29 mouse cellular contexts compared by ENCODE assay signal in genomic region chr4:45156433-45156832, GRCm38 (mm10). TPM values are rescaled to one million over a fixed set of nuclear protein-coding genes. Genes with fewer than 3 reads are reported as not detected.
"Had no signal": no experiment of that assay in that cellular context is flagged by ENCODE, and none has a peak within 500 bp of the region (broad histone marks: within the 10 kb centered on the region; RNA-seq: fewer than 3 reads in every experiment).

No protein-coding gene starts in this region.

- ATAC-seq: forebrain, postnatal 0 days; hindbrain, embryonic 16.5 days; inflammation-experienced regulatory T-cells, adult 6 months; intestine, embryonic 15.5 days; intestine, postnatal 0 days; liver, embryonic 12.5 days had no signal

- H3K36me3 ChIP-seq: hindbrain, embryonic 10.5 days; hindbrain, embryonic 12.5 days; intestine, embryonic 15.5 days; kidney, embryonic 15.5 days; limb, embryonic 13.5 days; limb, embryonic 15.5 days; liver, embryonic 12.5 days had no signal

- H3K27me3 ChIP-seq: hindbrain, embryonic 12.5 days; intestine, embryonic 15.5 days; kidney, embryonic 15.5 days; limb, embryonic 13.5 days; limb, embryonic 15.5 days; liver, embryonic 12.5 days had no signal

- DNase-seq: forebrain, postnatal 0 days; gastrocnemius, postnatal 10 days; gastrocnemius, postnatal 25 days; heart, adult 2 months; heart, postnatal 10 days; heart, postnatal 4 days; kidney, adult 18-20 months; kidney, adult 8-10 months; kidney, postnatal 14 days; kidney, postnatal 36 days; left cerebral cortex, postnatal 4 days; lung, adult 18-20 months had no signal

- H3K27ac ChIP-seq: heart, adult 2 months; hindbrain, embryonic 10.5 days; hindbrain, embryonic 12.5 days; hindbrain, embryonic 14.5 days; intestine, embryonic 15.5 days; kidney, embryonic 15.5 days; kidney, postnatal 0 days; limb, embryonic 13.5 days; limb, embryonic 15.5 days; liver, embryonic 12.5 days; liver, embryonic 14.5 days had no signal

- H3K4me3 ChIP-seq: heart, adult 2 months; hindbrain, embryonic 10.5 days; hindbrain, embryonic 12.5 days; intestine, embryonic 15.5 days; kidney, embryonic 15.5 days; limb, embryonic 13.5 days; limb, embryonic 15.5 days; liver, embryonic 12.5 days had no signal

- H3K4me2 ChIP-seq: heart, embryonic 11.5 days; hindbrain, embryonic 12.5 days; hindbrain, embryonic 14.5 days; intestine, embryonic 15.5 days; kidney, embryonic 15.5 days; limb, embryonic 13.5 days; limb, embryonic 15.5 days; liver, embryonic 12.5 days had no signal

- H3K9ac ChIP-seq: forebrain, postnatal 0 days; hindbrain, embryonic 12.5 days; hindbrain, embryonic 14.5 days; intestine, embryonic 15.5 days; kidney, embryonic 15.5 days; limb, embryonic 13.5 days; limb, embryonic 15.5 days; liver, embryonic 12.5 days; liver, embryonic 14.5 days had no signal

- H3K9me3 ChIP-seq: hindbrain, embryonic 10.5 days; hindbrain, embryonic 12.5 days; intestine, embryonic 15.5 days; kidney, embryonic 15.5 days; limb, embryonic 13.5 days; limb, embryonic 15.5 days; liver, embryonic 12.5 days had no signal

- H3K4me1 ChIP-seq: hindbrain, embryonic 10.5 days; hindbrain, embryonic 12.5 days; intestine, embryonic 15.5 days; kidney, embryonic 15.5 days; limb, embryonic 13.5 days; limb, embryonic 15.5 days had no signal

RNA-seq across cellular contexts. Expression of gene Frmpd1, which starts 28.2 kb away (rescaled TPM):
- total RNA-seq: gastrocnemius, adult 18-20 months; granulocyte monocyte progenitor cell, adult 5-6 weeks; liver, adult 2 months had no signal
- polyA plus RNA-seq: inflammation-experienced regulatory T-cells, adult 6 months; liver, adult 2 months had no signal
